Mouse (Mus musculus) adrenal gland, postnatal 4 days (tissue): Measurements from ENCODE around the gene Rtn4r. TPM values are rescaled to one million over a fixed set of nuclear protein-coding genes. Genes with fewer than 3 reads are reported as not detected.

Experiments used
- DNase-seq, 2 experiments: peaks; one replicate each; pipeline ENCODE4 v3.0.0; 2021 to 2022; ENCODE audit warnings: low spot score in 2 of 2, mixed read lengths in 2 of 2
- long read RNA-seq, 2 experiments: library from polyadenylated mRNA; stranded (forward); transcript quantifications; one replicate each; pipeline ENCODE4 v2.0.0; 2021
- total RNA-seq, 2 experiments: library from RNA; stranded (reverse); gene quantifications; 2 replicates each; pipeline ENCODE4 v1.2.3; 2021

Rtn4r gene
- under 1 TPM; 0.98 to 0.99 TPM for total RNA-seq
- long read RNA-seq, experiment 1: 0 reads
- long read RNA-seq, experiment 2: 0 reads

GRCm38 (mm10) chr16:18127241-18127861 lies at the start of gene Rtn4r:
TSS of gene Rtn4r (plus strand) at chr16:18127642.
- peak in 1 of 2 experiments; percentile 16 for DNase-seq

GRCm38 (mm10) chr16:18078314-18079015 lies 49.0 kb upstream of the Rtn4r start:
- no peak for DNase-seq

- DNase-seq: no peak
These were observed 48.1 kb upstream of the Rtn4r start for GRCm38 (mm10) chr16:18079300-18079699.

GRCm38 (mm10) chr16:18080171-18080570 lies 47.3 kb upstream of the Rtn4r start:
- DNase-seq: no peak

- no peak for DNase-seq
These were observed 46.2 kb upstream of the Rtn4r start for GRCm38 (mm10) chr16:18081149-18081827.

GRCm38 (mm10) chr16:18082291-18082690 lies 45.2 kb upstream of the Rtn4r start:
- DNase-seq: no peak

GRCm38 (mm10) chr16:18083231-18083951 lies 44.1 kb upstream of the Rtn4r start:
- peak in 1 of 2 experiments; percentile 42 for DNase-seq

GRCm38 (mm10) chr16:18084262-18084661 lies 43.2 kb upstream of the Rtn4r start:
- no peak for DNase-seq

- DNase-seq: no peak
These were observed 40.3 kb upstream of the Rtn4r start for GRCm38 (mm10) chr16:18087101-18087500.

GRCm38 (mm10) chr16:18096348-18096747 lies 31.1 kb upstream of the Rtn4r start:
- no peak for DNase-seq

- DNase-seq: no peak
These were observed 24.6 kb upstream of the Rtn4r start for GRCm38 (mm10) chr16:18102816-18103215.

- DNase-seq: no peak
These were observed 24.1 kb upstream of the Rtn4r start for GRCm38 (mm10) chr16:18103366-18103765.

GRCm38 (mm10) chr16:18103808-18104207 lies 23.6 kb upstream of the Rtn4r start:
- no peak for DNase-seq

GRCm38 (mm10) chr16:18108221-18108966 lies 19.0 kb upstream of the Rtn4r start:
- DNase-seq: peak in 1 of 2 experiments; percentile 55

- no peak for DNase-seq
These were observed 16.4 kb upstream of the Rtn4r start for GRCm38 (mm10) chr16:18111042-18111441.

- no peak for DNase-seq
These were observed 11.0 kb upstream of the Rtn4r start for GRCm38 (mm10) chr16:18116467-18116866.

GRCm38 (mm10) chr16:18118285-18118684 lies 9.2 kb upstream of the Rtn4r start:
- DNase-seq: no peak

- DNase-seq: no peak
These were observed 8.3 kb upstream of the Rtn4r start for GRCm38 (mm10) chr16:18119031-18119730.

GRCm38 (mm10) chr16:18122740-18123139 lies 4.7 kb upstream of the Rtn4r start:
- DNase-seq: no peak

GRCm38 (mm10) chr16:18123471-18123870 lies 4.0 kb upstream of the Rtn4r start:
- DNase-seq: no peak
